Mouse (Mus musculus) liver, embryonic 15.5 days (tissue): Measurements from ENCODE around the gene Ccnd3. TPM values are rescaled to one million over a fixed set of nuclear protein-coding genes. Genes with fewer than 3 reads are reported as not detected.

Source experiments
- ATAC-seq: fragments of 200-750 bp; cut with Nextera tagmentation; 2 replicates; pipeline ENCODE4 v1.8.0; 2017; ENCODE audit warnings: moderate number of reproducible peaks, mild to moderate bottlenecking, moderate library complexity; ENCODE audit not compliant: insufficient read depth
- H3K27ac ChIP-seq: fragments of 300-500 bp; sonication (generic); replicated peaks from 2 replicates; pipeline ENCODE4 v1.5.1; 2015; ENCODE audit warnings: mild to moderate bottlenecking, inconsistent platforms
- H3K27me3 ChIP-seq: fragments of 300-500 bp; sonication (generic); 2 replicates; pipeline ENCODE4 v1.6.1; 2015; ENCODE audit warnings: mild to moderate bottlenecking, inconsistent platforms
- H3K36me3 ChIP-seq: fragments of 300-500 bp; sonication (generic); replicated peaks from 2 replicates; pipeline ENCODE4 v1.6.1; 2015; ENCODE audit warnings: moderate library complexity, mild to moderate bottlenecking, inconsistent platforms
- H3K4me1 ChIP-seq: fragments of 300-500 bp; sonication (generic); replicated peaks from 2 replicates; pipeline ENCODE4 v1.6.1; 2015; ENCODE audit warnings: inconsistent platforms
- H3K4me2 ChIP-seq: fragments of 300-500 bp; sonication (generic); 2 replicates; pipeline ENCODE4 v1.6.1; 2015; ENCODE audit warnings: moderate library complexity, mild to moderate bottlenecking, inconsistent platforms
- H3K4me3 ChIP-seq: fragments of 300-500 bp; sonication (generic); replicated peaks from 2 replicates; pipeline ENCODE4 v1.5.1; 2015; ENCODE audit warnings: mild to moderate bottlenecking, inconsistent platforms
- H3K9ac ChIP-seq: fragments of 300-500 bp; sonication (generic); 2 replicates; pipeline ENCODE4 v1.6.1; 2015; ENCODE audit warnings: moderate library complexity, mild to moderate bottlenecking, inconsistent platforms
- H3K9me3 ChIP-seq: fragments of 300-500 bp; sonication (generic); replicated peaks from 2 replicates; pipeline ENCODE4 v1.6.1; 2016; ENCODE audit warnings: inconsistent platforms
- WGBS: fragments of 180-500 bp; shearing (Covaris S2); methylation state at CpG from one replicate; pipeline ENCODE4 v1.1.7; 2015; ENCODE audit warnings: mixed read lengths; ENCODE audit not compliant: insufficient replicate concordance; 5-methylcytosine and 5-hydroxymethylcytosine counted together
- polyA plus RNA-seq: library from polyadenylated mRNA; unstranded; fragments of >200 nt; fragmentation: Nextera tagmentation; extraction: Ambion mirVana; gene quantifications from 2 replicates; pipeline ENCODE4 v1.2.1, GENCODE M21; 2015

The Ccnd3 gene
- polyA plus RNA-seq, 1 experiment from 2014 or later: 422 TPM

GRCm38 (mm10) chr17:47545861-47546331 lies 41.0 kb downstream of the Ccnd3 start:
- no peak overlapping the region for H3K27ac ChIP-seq

DNA sequence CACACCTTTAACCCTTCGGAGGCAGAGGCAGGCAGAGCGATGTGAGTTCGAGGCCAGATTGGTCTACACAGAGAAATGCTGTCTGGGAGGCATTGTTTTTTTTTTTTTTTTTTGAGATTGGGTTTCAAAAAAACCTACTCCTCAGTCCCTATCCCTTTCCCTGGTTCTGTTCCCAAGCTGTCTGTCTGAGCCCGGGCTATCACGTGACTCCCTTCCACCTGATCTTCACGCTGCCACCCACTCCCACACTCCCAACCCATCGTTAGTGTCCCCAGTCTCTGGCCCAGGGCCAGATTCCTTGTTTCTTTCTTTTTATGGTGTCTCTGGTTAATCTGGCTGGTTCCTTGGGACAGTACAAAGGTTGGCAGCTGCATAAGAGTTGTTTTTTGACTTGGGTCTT lies 46.2 kb downstream of the Ccnd3 start:
- WGBS: 73% methylated on average over 7 of the region's 7 CpGs
- Histone ChIP-seq H3K9me3 (no peaks in the 10 kb centered on the region), H3K27ac (no peak overlapping the region), H3K4me3 (no peak overlapping the region), H3K4me1 (peaks cover 13% of the 10 kb centered on the region), H3K36me3 (no peaks in the 10 kb centered on the region), H3K4me2 (no peak overlapping the region), H3K9ac (no peak overlapping the region), H3K27me3 (no peaks in the 10 kb centered on the region)
- ATAC-seq: no peak

More at GRCm38 (mm10) chr17:47545861-47546331, 41.0 kb downstream of the Ccnd3 start:
- no peaks in the 10 kb centered on the region for H3K36me3 ChIP-seq
- peaks cover 37% of the 10 kb centered on the region for H3K4me1 ChIP-seq
- no peak for ATAC-seq
- no peaks in the 10 kb centered on the region for H3K27me3 ChIP-seq
- H3K4me3 ChIP-seq: no peak overlapping the region
- H3K9ac ChIP-seq: no peak overlapping the region
- no peak overlapping the region for H3K4me2 ChIP-seq
- no peaks in the 10 kb centered on the region for H3K9me3 ChIP-seq
- 85% methylated on average over 17 of the region's 17 CpGs for WGBS

GRCm38 (mm10) chr17:47552994-47553393 lies 48.1 kb downstream of the Ccnd3 start:
- Histone ChIP-seq H3K27ac (no peak overlapping the region), H3K9me3 (no peaks in the 10 kb centered on the region), H3K4me2 (no peak overlapping the region), H3K36me3 (no peaks in the 10 kb centered on the region), H3K9ac (no peak overlapping the region), H3K4me3 (no peak overlapping the region), H3K27me3 (no peaks in the 10 kb centered on the region), H3K4me1 (peaks cover 21% of the 10 kb centered on the region)
- ATAC-seq: no peak

- ATAC-seq: no peak
- H3K27ac ChIP-seq: no peak overlapping the region
- H3K4me3 ChIP-seq: no peak overlapping the region
- no peak overlapping the region for H3K4me2 ChIP-seq
- H3K4me1 ChIP-seq: peaks cover 23% of the 10 kb centered on the region
- H3K27me3 ChIP-seq: no peaks in the 10 kb centered on the region
- no peaks in the 10 kb centered on the region for H3K36me3 ChIP-seq
- H3K9me3 ChIP-seq: no peaks in the 10 kb centered on the region
- WGBS: 69% methylated on average over 10 of the region's 10 CpGs
- no peak overlapping the region for H3K9ac ChIP-seq
Measured at GRCm38 (mm10) chr17:47554621-47555020, 49.8 kb downstream of the Ccnd3 start.

DNA sequence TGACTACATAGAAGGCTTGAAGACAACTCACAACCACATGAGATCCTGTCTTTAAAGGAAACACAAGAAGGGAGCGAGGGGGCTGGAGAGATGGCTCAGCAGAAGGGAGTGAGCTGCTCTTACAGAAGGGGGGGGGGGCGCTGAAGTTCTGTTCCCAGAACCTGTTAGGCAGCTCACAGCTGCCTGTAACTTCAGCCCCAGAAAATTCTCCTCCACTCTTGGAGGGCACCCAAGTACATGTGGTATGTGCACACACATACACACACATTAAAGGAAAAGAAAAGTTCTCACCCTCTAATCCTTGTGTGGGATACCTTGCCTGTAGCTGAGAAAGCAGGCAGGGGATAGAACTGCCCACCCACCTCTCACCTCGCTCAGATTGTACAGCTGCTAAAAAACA lies 52.3 kb downstream of the Ccnd3 start:
- no peak for ATAC-seq
- no peak overlapping the region for H3K4me3 ChIP-seq
- no peaks in the 10 kb centered on the region for H3K27me3 ChIP-seq
- H3K9ac ChIP-seq: no peak overlapping the region
- WGBS: 49% methylated on average over 3 of the region's 3 CpGs
- no peaks in the 10 kb centered on the region for H3K36me3 ChIP-seq
- H3K27ac ChIP-seq: peak overlapping the region; percentile 41; the same call in 1 of the 2 replicates
- H3K4me1 ChIP-seq: peaks cover 19% of the 10 kb centered on the region
- H3K9me3 ChIP-seq: no peaks in the 10 kb centered on the region
- H3K4me2 ChIP-seq: no peak overlapping the region

DNA sequence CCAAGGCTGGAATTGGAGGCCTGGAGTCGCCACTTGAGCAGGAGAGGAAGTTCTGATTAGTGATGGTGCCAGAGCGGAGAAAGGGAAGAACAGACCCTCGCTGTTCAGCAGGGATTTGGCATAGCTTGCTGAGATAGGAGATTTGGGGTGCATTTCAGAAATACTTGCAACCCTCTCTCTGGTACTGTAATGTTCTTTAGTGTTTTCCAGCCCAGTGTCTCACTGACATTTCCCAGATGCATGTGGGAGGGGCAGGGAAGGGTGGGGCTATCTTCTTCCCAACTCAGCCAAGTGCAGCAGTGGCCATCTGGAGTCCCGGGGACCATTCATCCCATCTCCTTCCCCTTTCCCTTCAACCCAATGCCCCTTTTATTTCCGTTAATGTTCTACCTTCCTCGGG lies 54.9 kb downstream of the Ccnd3 start:
- Histone ChIP-seq H3K9ac (no peak overlapping the region), H3K4me3 (no peak overlapping the region), H3K27ac (no peak overlapping the region), H3K9me3 (no peaks in the 10 kb centered on the region), H3K4me2 (no peak overlapping the region), H3K4me1 (peaks cover 31% of the 10 kb centered on the region), H3K27me3 (no peaks in the 10 kb centered on the region), H3K36me3 (no peaks in the 10 kb centered on the region)
- ATAC-seq: no peak
- 66% methylated on average over 6 of the region's 6 CpGs for WGBS

GRCm38 (mm10) chr17:47562875-47563274 lies 58.0 kb downstream of the Ccnd3 start:
- WGBS: 71% methylated on average over 6 of the region's 6 CpGs
- no peak for ATAC-seq
- H3K36me3 ChIP-seq: no peaks in the 10 kb centered on the region
- no peaks in the 10 kb centered on the region for H3K9me3 ChIP-seq
- peaks cover 50% of the 10 kb centered on the region for H3K4me1 ChIP-seq
- no peak overlapping the region for H3K4me2 ChIP-seq
- no peak overlapping the region for H3K4me3 ChIP-seq
- H3K27ac ChIP-seq: no peak overlapping the region
- H3K9ac ChIP-seq: no peak overlapping the region
- H3K27me3 ChIP-seq: no peaks in the 10 kb centered on the region

- H3K36me3 ChIP-seq: no peaks in the 10 kb centered on the region
- no peaks in the 10 kb centered on the region for H3K9me3 ChIP-seq
- H3K9ac ChIP-seq: no peak overlapping the region
- H3K4me2 ChIP-seq: peak overlapping the region; percentile 10; the same call in 1 of the 2 replicates
- H3K4me1 ChIP-seq: peaks cover 65% of the 10 kb centered on the region
- no peak overlapping the region for H3K4me3 ChIP-seq
- H3K27me3 ChIP-seq: no peaks in the 10 kb centered on the region
- peak overlapping the region; percentile 45 for H3K27ac ChIP-seq
- ATAC-seq: no peak
- 28% methylated on average over 5 of the region's 5 CpGs for WGBS
Measured at GRCm38 (mm10) chr17:47564612-47565011, 59.8 kb downstream of the Ccnd3 start.

- Histone ChIP-seq H3K4me2 (no peak overlapping the region), H3K4me1 (peaks cover 64% of the 10 kb centered on the region), H3K9ac (no peak overlapping the region), H3K9me3 (no peaks in the 10 kb centered on the region), H3K36me3 (no peaks in the 10 kb centered on the region), H3K4me3 (no peak overlapping the region), H3K27me3 (no peaks in the 10 kb centered on the region), H3K27ac (0 out of 2 replicates have a peak overlapping the region, but pooled peaks have one; percentile 29)
- no peak for ATAC-seq
- 46% methylated on average over 2 of the region's 2 CpGs for WGBS
Measured at GRCm38 (mm10) chr17:47566133-47566532, 61.3 kb downstream of the Ccnd3 start.

- H3K9ac ChIP-seq: no peak overlapping the region; the same call in 1 of the 2 replicates
- WGBS: 33% methylated on average over 3 of the region's 3 CpGs
- no peak overlapping the region for H3K4me3 ChIP-seq
- H3K9me3 ChIP-seq: no peaks in the 10 kb centered on the region
- no peak overlapping the region for H3K4me2 ChIP-seq
- peaks cover 75% of the 10 kb centered on the region for H3K4me1 ChIP-seq
- no peaks in the 10 kb centered on the region for H3K36me3 ChIP-seq
- H3K27ac ChIP-seq: peak overlapping the region; percentile 91
- H3K27me3 ChIP-seq: no peaks in the 10 kb centered on the region
- ATAC-seq: 0 out of 2 replicates have a peak, but pooled peaks have one; percentile 8
Measured at GRCm38 (mm10) chr17:47567271-47567670, 62.4 kb downstream of the Ccnd3 start.

DNA sequence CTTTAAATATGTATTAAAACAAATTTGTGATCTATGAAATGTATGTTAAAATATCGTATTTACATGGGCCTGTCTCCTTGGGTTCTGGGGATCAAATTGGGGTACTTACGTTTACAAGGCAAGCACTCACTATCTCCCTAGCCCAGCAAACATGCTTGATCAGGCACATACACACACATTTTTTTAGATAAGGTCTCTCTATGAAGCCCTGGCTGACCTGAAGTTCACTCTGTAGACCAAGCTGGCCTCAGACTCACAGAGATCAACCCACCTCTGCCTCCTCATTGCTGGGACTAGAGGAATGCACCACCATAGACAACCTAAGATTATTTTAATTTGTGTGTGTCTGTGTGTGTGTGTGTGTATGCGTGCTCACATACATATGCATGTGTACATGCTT lies 63.5 kb downstream of the Ccnd3 start:
- H3K9me3 ChIP-seq: no peaks in the 10 kb centered on the region
- no peak overlapping the region for H3K4me3 ChIP-seq
- ATAC-seq: peak; percentile 95
- no peaks in the 10 kb centered on the region for H3K36me3 ChIP-seq
- H3K4me1 ChIP-seq: peaks cover 76% of the 10 kb centered on the region
- H3K9ac ChIP-seq: peak overlapping the region; percentile 37
- H3K4me2 ChIP-seq: peak overlapping the region; percentile 50
- no peaks in the 10 kb centered on the region for H3K27me3 ChIP-seq
- H3K27ac ChIP-seq: peak overlapping the region; percentile 91
- WGBS: 35% methylated on average over 3 of the region's 3 CpGs

DNA sequence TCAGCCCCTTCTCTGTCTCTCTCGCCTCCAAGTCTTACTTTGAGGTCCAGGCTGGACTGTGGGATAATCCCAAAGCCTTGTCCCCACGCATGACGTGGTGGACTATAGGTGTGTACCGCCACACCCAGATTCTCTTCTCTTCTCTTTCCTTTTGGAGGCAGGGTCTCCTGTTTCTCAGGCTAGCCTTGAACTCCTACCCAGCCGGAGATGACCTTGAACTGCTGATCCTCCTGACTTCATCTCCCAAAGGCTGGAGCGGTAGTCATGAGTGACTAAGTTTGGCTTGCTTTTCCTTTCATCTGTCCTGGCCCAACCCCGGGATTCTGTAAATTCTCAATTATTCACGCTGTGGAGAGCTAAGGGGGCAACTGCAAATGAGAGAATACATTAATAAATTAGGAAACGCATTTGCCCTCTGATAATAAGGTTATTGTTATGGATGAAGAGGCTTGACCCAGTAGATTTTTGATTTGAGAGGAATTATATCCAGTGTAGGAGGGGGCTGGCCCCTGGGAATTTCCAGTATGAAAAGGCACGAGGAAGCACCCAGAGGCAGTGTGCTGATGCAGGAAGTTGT lies 64.2 kb downstream of the Ccnd3 start:
- Histone ChIP-seq H3K27ac (peak overlapping the region; percentile 91), H3K4me1 (peaks cover 72% of the 10 kb centered on the region), H3K4me3 (no peak overlapping the region), H3K36me3 (no peaks in the 10 kb centered on the region), H3K9ac (peak overlapping the region; percentile 37), H3K4me2 (peak overlapping the region; percentile 50), H3K9me3 (no peaks in the 10 kb centered on the region), H3K27me3 (no peaks in the 10 kb centered on the region)
- 81% methylated on average over 10 of the region's 10 CpGs for WGBS
- peak; percentile 18 for ATAC-seq
